Mouse (Mus musculus) left cerebral cortex, adult 2 months (tissue): ENCODE measurements at regions not wholly inside any gene's neighbourhood (a gene's known extent, or its start where the extent isn't known, plus 50 kb on each side); places are given as distances from the start of the nearest gene placed in this dataset.

Experiments
- DNase-seq, 2 experiments: peaks; one replicate each; pipeline ENCODE4 v3.0.0; 2021 to 2022; ENCODE audit warnings: low spot score in 2 of 2, mixed read lengths in 1 of 2; ENCODE audit errors: extremely low spot score in 1 of 2
- H3K27ac ChIP-seq: fragments of 200-600 bp; 2 replicates; pipeline ENCODE4 v1.8.1; 2022
- H3K4me3 ChIP-seq: fragments of 200-600 bp; 2 replicates; pipeline ENCODE4 v1.8.1; 2022
- CTCF ChIP-seq: fragments of 200-600 bp; IDR thresholded peaks from 2 replicates; pipeline ENCODE4 v1.8.1; 2022; ENCODE audit warnings: antibody characterized with exemption, mild to moderate bottlenecking, moderate library complexity
- intact Hi-C: fragments of 180-260 bp; cut with DNase I; formaldehyde crosslinking; loops from one replicate; pipeline ENCODE4 v1.15.1; 2025

GRCm38 (mm10) chr2:159646595-159646994 lies 687.4 kb downstream of the Gm826 start:
- intact Hi-C loops, result loop anchor here (5.0 kb wide), 1 partner anchor 721 kb away; the partner anchor contains the start of gene Mafb

GRCm38 (mm10) chr2:159652243-159652642 lies 681.7 kb downstream of the Gm826 start:
- no peak overlapping the region for H3K4me3 ChIP-seq
- DNase-seq, result no peak
- no peak overlapping the region for H3K27ac ChIP-seq
- intact Hi-C loops, result no loop called here
- no peak for TF ChIP-seq CTCF

More at GRCm38 (mm10) chr2:159646595-159646994, 687.4 kb downstream of the Gm826 start:
- DNase-seq, result no peak
- H3K4me3 ChIP-seq, result no peak overlapping the region
- H3K27ac ChIP-seq, result no peak overlapping the region
- TF ChIP-seq CTCF, result no peak

- no peak for DNase-seq
- Histone ChIP-seq H3K4me3 (no peak overlapping the region), H3K27ac (no peak overlapping the region)
- intact Hi-C loops, result no loop called here
- no peak for TF ChIP-seq CTCF
Observed at GRCm38 (mm10) chr2:159676845-159677244, 657.1 kb downstream of the Gm826 start.

- Histone ChIP-seq H3K27ac (no peak overlapping the region), H3K4me3 (no peak overlapping the region)
- intact Hi-C loops, result no loop called here
- no peak for TF ChIP-seq CTCF
- no peak for DNase-seq
Observed at GRCm38 (mm10) chr2:159680641-159681040, 653.3 kb downstream of the Gm826 start.

- TF ChIP-seq CTCF, result no peak
- no peak for DNase-seq
- intact Hi-C loops, result no loop called here
- no peak overlapping the region for H3K4me3 ChIP-seq
- no peak overlapping the region for H3K27ac ChIP-seq
Observed at GRCm38 (mm10) chr2:159703100-159703499, 630.9 kb downstream of the Gm826 start.

- intact Hi-C loops, result no loop called here
- TF ChIP-seq CTCF, result no peak
- no peak overlapping the region for H3K4me3 ChIP-seq
- H3K27ac ChIP-seq, result no peak overlapping the region
- DNase-seq, result no peak
Observed at GRCm38 (mm10) chr2:159708141-159708540, 625.8 kb downstream of the Gm826 start.

- no peak for TF ChIP-seq CTCF
- intact Hi-C loops, result no loop called here
- DNase-seq, result no peak
- Histone ChIP-seq H3K4me3 (no peak overlapping the region), H3K27ac (no peak overlapping the region)
Observed at GRCm38 (mm10) chr2:159714633-159715032, 619.3 kb downstream of the Gm826 start.

- H3K4me3 ChIP-seq, result no peak overlapping the region
- no peak for DNase-seq
- intact Hi-C loops, result no loop called here
- no peak overlapping the region for H3K27ac ChIP-seq
- TF ChIP-seq CTCF, result no peak
Observed at GRCm38 (mm10) chr2:159718738-159719137, 615.2 kb downstream of the Gm826 start.

- Histone ChIP-seq H3K4me3 (no peak overlapping the region), H3K27ac (no peak overlapping the region)
- intact Hi-C loops, result no loop called here
- no peak for DNase-seq
- no peak for TF ChIP-seq CTCF
Observed at GRCm38 (mm10) chr2:159725158-159726076, 608.5 kb downstream of the Gm826 start.

- intact Hi-C loops, result no loop called here
- TF ChIP-seq CTCF, result no peak
- Histone ChIP-seq H3K27ac (no peak overlapping the region), H3K4me3 (no peak overlapping the region)
- DNase-seq, result no peak
Observed at GRCm38 (mm10) chr2:159729301-159729700, 604.7 kb downstream of the Gm826 start.

- no peak for TF ChIP-seq CTCF
- intact Hi-C loops, result no loop called here
- Histone ChIP-seq H3K27ac (no peak overlapping the region), H3K4me3 (no peak overlapping the region)
- DNase-seq, result no peak
Observed at GRCm38 (mm10) chr2:159730221-159730620, 603.7 kb downstream of the Gm826 start.

- intact Hi-C loops, result no loop called here
- no peak overlapping the region for H3K4me3 ChIP-seq
- H3K27ac ChIP-seq, result no peak overlapping the region
- TF ChIP-seq CTCF, result no peak
- DNase-seq, result no peak
Observed at GRCm38 (mm10) chr2:159731305-159731704, 602.7 kb downstream of the Gm826 start.

GRCm38 (mm10) chr2:159732413-159732812 lies 601.5 kb downstream of the Gm826 start:
- TF ChIP-seq CTCF, result no peak
- Histone ChIP-seq H3K4me3 (no peak overlapping the region), H3K27ac (no peak overlapping the region)
- DNase-seq, result no peak
- intact Hi-C loops, result no loop called here
